Mouse (Mus musculus): Measurements from ENCODE around the gene Zfp367. TPM values are rescaled to one million over a fixed set of nuclear protein-coding genes. Genes with fewer than 3 reads are reported as not detected.

Zfp367 gene
- polyA plus RNA-seq, 1 experiment from 2014 or later, result 23.7 TPM

DNA sequence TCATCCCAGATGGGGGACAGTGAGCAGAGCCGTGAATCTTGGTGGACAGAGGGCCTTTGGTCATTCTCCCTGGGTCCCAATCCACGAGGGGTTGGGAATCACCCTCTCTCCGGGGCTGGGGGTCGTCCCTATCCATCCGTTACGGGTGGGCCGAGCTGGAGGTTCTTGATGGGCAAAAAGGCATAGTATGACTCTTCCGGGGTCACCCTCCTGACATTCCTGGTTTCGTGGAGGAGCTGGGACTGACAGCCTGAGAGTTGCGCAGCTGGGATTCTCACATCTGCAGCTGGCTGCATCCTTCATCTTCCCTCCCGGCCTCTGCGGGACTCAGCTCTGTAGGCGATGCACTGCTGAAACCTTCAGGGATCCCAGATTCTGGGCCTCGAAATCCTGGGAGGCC is 9.6 kb upstream of the Zfp367 start:
- Histone ChIP-seq H3K9ac (ENCODE audit: low read length) (peak overlapping the region; percentile 77), H3K27me3 (replicated peaks; ENCODE audit: control insufficient read depth, insufficient read depth, low read length) (no peaks in the 10 kb centered on the region), H3K4me3 (ENCODE audit: low read depth, low read length) (peak overlapping the region; percentile 89), H3K36me3 (ENCODE audit: control insufficient read depth, insufficient read depth, low read length) (no peaks in the 10 kb centered on the region; the same call in 1 of the 2 replicates), H3K9me3 (ENCODE audit: control insufficient read depth, low read length) (peaks cover 10% of the 10 kb centered on the region), H3K27ac (ENCODE audit: low read depth) (no peak overlapping the region), H3K4me2 (ENCODE audit: low read length) (peak overlapping the region; percentile 88), H3K4me1 (replicated peaks; ENCODE audit: control insufficient read depth, insufficient read depth, low read length) (peaks cover 7% of the 10 kb centered on the region; the same call in 1 of the 2 replicates)
- DNase-seq (ENCODE audit: low spot score), result peak; percentile 66
- ATAC-seq (replicated peaks; ENCODE audit: low FRiP score, low TSS enrichment, low read depth), result peak; percentile 1; the same call in 1 of the 2 replicates
- WGBS, result 3% methylated on average over 14 of the region's 14 CpGs

DNA sequence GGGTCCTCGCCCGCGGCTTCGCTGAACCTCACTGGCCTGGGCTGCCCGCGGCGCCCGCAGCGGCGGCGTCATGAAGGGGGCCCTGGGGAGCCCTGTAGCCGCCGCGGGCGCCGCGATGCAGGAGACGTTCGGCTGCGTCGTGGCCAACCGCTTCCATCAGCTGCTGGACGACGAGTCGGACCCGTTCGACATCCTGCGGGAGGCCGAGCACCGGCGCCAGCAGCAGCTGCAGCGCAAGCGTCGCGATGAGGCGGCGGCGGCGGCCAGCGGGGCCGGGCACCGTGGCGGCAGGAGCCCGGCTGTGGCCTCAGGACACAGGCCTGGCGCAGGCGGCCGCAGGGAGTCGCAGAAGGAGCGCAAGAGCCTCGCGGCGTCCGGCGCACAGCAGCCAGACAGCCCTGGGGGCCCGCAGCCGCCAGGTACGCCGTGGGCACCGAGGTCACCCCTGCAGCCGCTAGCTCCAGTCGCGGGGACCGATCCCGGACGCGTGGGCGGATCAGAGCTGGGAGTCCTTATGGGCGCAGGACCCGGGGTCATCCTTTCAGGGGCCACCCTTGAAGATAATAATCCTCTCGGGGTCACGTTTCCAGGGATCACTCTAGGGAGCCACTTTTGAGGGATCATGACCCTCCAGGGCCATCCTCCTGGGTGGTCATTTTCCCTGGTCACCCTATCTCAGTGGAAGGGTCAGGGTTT is 9.1 kb upstream of the Zfp367 start:
- peaks cover 7% of the 10 kb centered on the region; the same call in 1 of the 2 replicates for H3K4me1 ChIP-seq (replicated peaks; ENCODE audit: control insufficient read depth, insufficient read depth, low read length)
- H3K4me2 ChIP-seq (ENCODE audit: low read length), result peak overlapping the region; percentile 88
- H3K4me3 ChIP-seq (ENCODE audit: low read depth, low read length), result peak overlapping the region; percentile 89
- H3K27ac ChIP-seq (ENCODE audit: low read depth), result peak overlapping the region; percentile 82
- no peaks in the 10 kb centered on the region for H3K27me3 ChIP-seq (replicated peaks; ENCODE audit: control insufficient read depth, insufficient read depth, low read length)
- under 1% methylated on average over 67 of the region's 71 CpGs for WGBS
- ATAC-seq (replicated peaks; ENCODE audit: low FRiP score, low TSS enrichment, low read depth), result peak; percentile 70
- H3K9me3 ChIP-seq (ENCODE audit: control insufficient read depth, low read length), result peaks cover 6% of the 10 kb centered on the region; the same call in 1 of the 2 replicates
- peak overlapping the region; percentile 77 for H3K9ac ChIP-seq (ENCODE audit: low read length)
- H3K36me3 ChIP-seq (ENCODE audit: control insufficient read depth, insufficient read depth, low read length), result no peaks in the 10 kb centered on the region; the same call in 1 of the 2 replicates
- no peak for DNase-seq (ENCODE audit: low spot score)

DNA sequence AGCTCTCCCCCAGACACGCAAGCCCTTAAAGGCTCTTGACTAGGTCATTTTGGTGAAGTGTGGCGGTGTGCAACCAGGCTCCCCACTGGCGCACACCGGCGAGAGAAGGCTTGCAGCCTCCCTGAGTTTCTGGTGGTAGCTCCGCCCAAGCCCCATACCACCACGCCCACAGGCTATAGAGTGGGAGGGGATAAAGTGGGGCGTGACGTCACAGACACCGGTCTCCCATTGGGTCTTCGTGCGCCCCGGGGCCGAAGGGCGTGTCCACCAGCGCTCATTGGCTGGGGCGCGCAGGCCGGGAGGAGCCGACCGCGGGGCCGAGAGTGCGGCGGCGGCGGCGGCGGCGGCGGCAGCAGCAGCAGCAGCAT is 8.5 kb upstream of the Zfp367 start, which contains the start of gene Habp4:
TSS of gene Habp4 (plus strand) at position 277 of the 368 bp plus-strand sequence.
- ATAC-seq (replicated peaks; ENCODE audit: low FRiP score, low TSS enrichment, low read depth) (peak; percentile 99), DNase-seq (ENCODE audit: low spot score) (peak; percentile 98)
- Histone ChIP-seq H3K27me3 (replicated peaks; ENCODE audit: control insufficient read depth, insufficient read depth, low read length) (no peaks in the 10 kb centered on the region), H3K9ac (ENCODE audit: low read length) (peak within 1 kb of the TSS; percentile 77), H3K9me3 (ENCODE audit: control insufficient read depth, low read length) (0 out of 2 replicates have a peak, but pooled peaks cover 4% of the 10 kb centered on the region), H3K36me3 (ENCODE audit: control insufficient read depth, insufficient read depth, low read length) (no peaks in the 10 kb centered on the region; the same call in 1 of the 2 replicates), H3K4me2 (ENCODE audit: low read length) (peak within 1 kb of the TSS; percentile 88), H3K27ac (ENCODE audit: low read depth) (peak within 1 kb of the TSS; percentile 82), H3K4me3 (ENCODE audit: low read depth, low read length) (peak within 1 kb of the TSS; percentile 89), H3K4me1 (replicated peaks; ENCODE audit: control insufficient read depth, insufficient read depth, low read length) (peaks cover 7% of the 10 kb centered on the region; the same call in 1 of the 2 replicates)
- 1% methylated on average over 22 of the region's 31 CpGs for WGBS

DNA sequence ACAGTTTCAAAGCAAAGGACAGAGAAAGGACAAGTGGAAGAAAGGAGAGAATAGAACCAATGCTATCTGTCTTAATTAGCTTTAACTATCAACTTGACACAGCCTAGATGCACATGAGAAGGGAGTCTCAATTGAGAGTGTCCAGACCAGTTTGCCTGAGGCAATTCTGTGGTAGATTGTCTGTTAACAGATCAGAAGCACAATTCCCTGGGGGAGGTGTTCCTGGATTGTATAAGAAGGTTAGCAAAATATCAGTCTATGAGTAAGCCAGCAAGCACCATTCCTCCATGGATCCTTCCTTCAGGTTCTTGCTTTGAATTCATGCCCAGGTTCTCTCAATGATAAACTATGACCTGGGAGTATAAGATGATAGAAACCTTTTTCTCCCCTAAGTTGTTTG is 4.0 kb upstream of the Zfp367 start:
- Histone ChIP-seq H3K36me3 (ENCODE audit: control insufficient read depth, insufficient read depth, low read length) (no peaks in the 10 kb centered on the region), H3K27me3 (replicated peaks; ENCODE audit: control insufficient read depth, insufficient read depth, low read length) (no peaks in the 10 kb centered on the region), H3K9ac (ENCODE audit: low read length) (no peak overlapping the region), H3K9me3 (ENCODE audit: control insufficient read depth, low read length) (no peaks in the 10 kb centered on the region), H3K4me2 (ENCODE audit: low read length) (no peak overlapping the region), H3K4me3 (ENCODE audit: low read depth, low read length) (no peak overlapping the region), H3K4me1 (replicated peaks; ENCODE audit: control insufficient read depth, insufficient read depth, low read length) (no peaks in the 10 kb centered on the region), H3K27ac (ENCODE audit: low read depth) (no peak overlapping the region)
- DNase-seq (ENCODE audit: low spot score), result no peak
- no peak for ATAC-seq (replicated peaks; ENCODE audit: low FRiP score, low TSS enrichment, low read depth)

DNA sequence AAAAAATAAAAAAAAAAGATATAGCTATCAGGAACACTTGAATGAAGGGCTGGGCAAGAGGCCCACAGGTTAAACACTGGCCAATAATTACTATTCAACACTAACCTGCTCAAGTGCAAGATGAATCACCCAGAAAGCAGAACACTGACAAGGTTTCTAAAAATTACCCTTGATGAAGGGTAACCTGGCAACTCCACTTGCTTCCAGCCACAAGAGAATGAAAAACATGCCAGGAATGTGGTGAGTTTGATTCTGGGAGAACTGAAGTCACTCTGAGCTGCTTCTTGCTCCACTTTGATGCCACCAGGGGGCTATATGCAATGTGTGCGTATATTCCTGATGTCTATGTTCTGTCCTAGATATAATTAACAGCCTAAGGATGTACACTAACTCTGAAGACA is 2.2 kb upstream of the Zfp367 start:
- DNase-seq (ENCODE audit: low spot score) (no peak), ATAC-seq (replicated peaks; ENCODE audit: low FRiP score, low TSS enrichment, low read depth) (no peak)
- Histone ChIP-seq H3K4me3 (ENCODE audit: low read depth, low read length) (no peak overlapping the region), H3K4me1 (replicated peaks; ENCODE audit: control insufficient read depth, insufficient read depth, low read length) (peaks cover 3% of the 10 kb centered on the region; the same call in 1 of the 2 replicates), H3K4me2 (ENCODE audit: low read length) (no peak overlapping the region), H3K27me3 (replicated peaks; ENCODE audit: control insufficient read depth, insufficient read depth, low read length) (no peaks in the 10 kb centered on the region), H3K9ac (ENCODE audit: low read length) (no peak overlapping the region), H3K27ac (ENCODE audit: low read depth) (no peak overlapping the region), H3K36me3 (ENCODE audit: control insufficient read depth, insufficient read depth, low read length) (no peaks in the 10 kb centered on the region), H3K9me3 (ENCODE audit: control insufficient read depth, low read length) (no peaks in the 10 kb centered on the region)
- whole genome bisulfite sequencing, result 21% methylated on average over 1 of the region's 1 CpGs

DNA sequence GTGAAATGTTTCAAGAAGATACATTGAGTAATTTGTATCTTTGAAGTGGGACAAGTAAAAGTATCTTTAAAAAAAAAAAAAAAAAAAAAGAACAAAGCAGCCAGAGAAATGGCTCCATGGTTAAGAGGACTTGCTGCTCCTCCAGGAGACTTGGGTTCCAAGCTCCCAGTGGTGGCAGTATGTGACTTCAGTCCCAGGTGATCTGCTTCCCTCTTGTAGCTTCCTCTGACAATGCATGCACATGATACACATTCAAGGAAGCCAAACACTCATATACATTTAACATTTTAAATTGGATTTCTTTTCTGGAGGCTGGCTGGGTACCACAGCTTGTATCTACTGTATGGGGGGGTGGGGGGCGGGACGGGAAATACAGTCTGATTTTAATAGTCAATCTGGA is 1.6 kb upstream of the Zfp367 start:
- Histone ChIP-seq H3K36me3 (ENCODE audit: control insufficient read depth, insufficient read depth, low read length) (no peaks in the 10 kb centered on the region), H3K4me2 (ENCODE audit: low read length) (no peak overlapping the region), H3K4me1 (replicated peaks; ENCODE audit: control insufficient read depth, insufficient read depth, low read length) (peaks cover 3% of the 10 kb centered on the region; the same call in 1 of the 2 replicates), H3K4me3 (ENCODE audit: low read depth, low read length) (no peak overlapping the region), H3K27me3 (replicated peaks; ENCODE audit: control insufficient read depth, insufficient read depth, low read length) (no peaks in the 10 kb centered on the region), H3K9ac (ENCODE audit: low read length) (no peak overlapping the region), H3K9me3 (ENCODE audit: control insufficient read depth, low read length) (no peaks in the 10 kb centered on the region), H3K27ac (ENCODE audit: low read depth) (no peak overlapping the region)
- DNase-seq (ENCODE audit: low spot score) (no peak), ATAC-seq (replicated peaks; ENCODE audit: low FRiP score, low TSS enrichment, low read depth) (no peak)
- 58% methylated on average over 2 of the region's 2 CpGs for WGBS

DNA sequence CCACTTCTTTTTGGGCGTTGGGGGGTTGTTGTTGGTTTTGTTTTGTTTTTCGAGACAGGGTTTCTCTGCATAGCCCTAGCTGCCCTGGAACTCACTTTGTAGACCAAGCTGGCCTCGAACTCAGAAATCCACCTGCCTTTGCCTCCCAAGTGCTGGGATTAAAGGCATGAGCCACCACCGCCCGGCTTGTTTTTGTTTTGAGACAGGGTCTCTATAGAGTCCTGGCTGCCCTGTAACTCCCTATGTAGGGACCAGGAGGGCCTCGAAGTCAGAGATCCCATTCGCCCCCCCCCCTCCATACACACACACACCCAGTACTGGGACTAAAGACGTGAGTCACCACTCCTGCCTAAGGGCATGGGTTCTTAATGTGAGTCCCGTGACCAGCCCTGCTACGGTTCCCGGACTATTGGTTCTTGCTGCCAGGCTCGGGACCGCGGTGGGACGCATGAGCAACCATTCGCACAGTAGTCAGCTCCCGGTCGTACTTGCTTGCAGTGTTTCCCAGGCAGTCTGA is 807 bp upstream of the Zfp367 start:
- DNase-seq (ENCODE audit: low spot score), result no peak
- under 1% methylated on average over 18 of the region's 18 CpGs for WGBS
- peaks cover 3% of the 10 kb centered on the region; the same call in 1 of the 2 replicates for H3K4me1 ChIP-seq (replicated peaks; ENCODE audit: control insufficient read depth, insufficient read depth, low read length)
- H3K4me2 ChIP-seq (ENCODE audit: low read length), result peak overlapping the region; percentile 79
- peak; percentile 58 for ATAC-seq (replicated peaks; ENCODE audit: low FRiP score, low TSS enrichment, low read depth)
- peak overlapping the region; percentile 91 for H3K4me3 ChIP-seq (ENCODE audit: low read depth, low read length)
- H3K36me3 ChIP-seq (ENCODE audit: control insufficient read depth, insufficient read depth, low read length), result no peaks in the 10 kb centered on the region
- H3K27me3 ChIP-seq (replicated peaks; ENCODE audit: control insufficient read depth, insufficient read depth, low read length), result no peaks in the 10 kb centered on the region
- H3K9ac ChIP-seq (ENCODE audit: low read length), result 0 out of 2 replicates have a peak overlapping the region, but pooled peaks have one; percentile 20
- peak overlapping the region; percentile 33; the same call in 1 of the 2 replicates for H3K27ac ChIP-seq (ENCODE audit: low read depth)
- no peaks in the 10 kb centered on the region for H3K9me3 ChIP-seq (ENCODE audit: control insufficient read depth, low read length)

DNA sequence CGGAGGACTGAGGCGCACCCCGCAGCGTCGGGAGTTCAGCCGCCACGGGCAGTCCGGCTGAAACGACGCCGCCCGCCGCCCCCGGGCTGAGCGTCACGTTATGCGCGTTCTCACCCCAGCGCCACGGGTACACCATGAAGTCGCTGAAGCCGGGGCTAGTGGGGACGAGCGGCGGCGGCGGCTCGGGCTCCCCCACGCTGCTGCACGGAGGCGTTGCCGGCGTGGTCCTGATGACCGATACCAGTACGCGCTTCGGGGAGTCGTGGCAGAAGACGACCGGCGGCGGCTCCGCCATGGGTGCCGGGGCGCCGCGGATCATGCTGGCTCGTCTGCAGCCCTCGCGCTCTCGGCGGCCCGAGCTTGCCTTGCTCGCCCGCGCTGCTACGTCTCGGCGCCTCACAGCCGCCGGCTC is 325 bp downstream of the Zfp367 start:
- DNase-seq (ENCODE audit: low spot score) (no peak), ATAC-seq (replicated peaks; ENCODE audit: low FRiP score, low TSS enrichment, low read depth) (peak; percentile 29)
- Histone ChIP-seq H3K9ac (ENCODE audit: low read length) (peak overlapping the region; percentile 84), H3K4me1 (replicated peaks; ENCODE audit: control insufficient read depth, insufficient read depth, low read length) (peaks cover 3% of the 10 kb centered on the region; the same call in 1 of the 2 replicates), H3K4me2 (ENCODE audit: low read length) (peak overlapping the region; percentile 79), H3K36me3 (ENCODE audit: control insufficient read depth, insufficient read depth, low read length) (no peaks in the 10 kb centered on the region), H3K27ac (ENCODE audit: low read depth) (peak overlapping the region; percentile 94), H3K27me3 (replicated peaks; ENCODE audit: control insufficient read depth, insufficient read depth, low read length) (no peaks in the 10 kb centered on the region), H3K9me3 (ENCODE audit: control insufficient read depth, low read length) (no peaks in the 10 kb centered on the region), H3K4me3 (ENCODE audit: low read depth, low read length) (peak overlapping the region; percentile 91)
- under 1% methylated on average over 57 of the region's 61 CpGs for WGBS
